Mouse (Mus musculus) macrophage (primary cell): ENCODE measurements around the gene Dusp12. TPM values are rescaled to one million over a fixed set of nuclear protein-coding genes. Genes with fewer than 3 reads are reported as not detected.

ENCODE experiments used
- polyA plus RNA-seq: library from polyadenylated mRNA; stranded (reverse); fragments of 250-400 nt; gene quantifications from 3 replicates; pipeline ENCODE4 v1.2.4, GENCODE M21; 2018; ENCODE audit warnings: inconsistent platforms

Dusp12 gene
- polyA plus RNA-seq, 1 experiment from 2014 or later = 9.6 TPM

Other genes starting within 250 kb of the Dusp12 start
- gene Olfml2b, start 241.0 kb downstream of the Dusp12 start, polyA plus RNA-seq = 0.11 to 2.1 TPM (median 0.33 TPM) in 3 replicates
- 41.4 to 56.5 TPM (median 54.4 TPM) in 3 replicates for gene Atf6, start 17.8 kb downstream of the Dusp12 start, polyA plus RNA-seq
- gene Gm26620, start 475 bp downstream of the Dusp12 start, polyA plus RNA-seq = 0.43 to 0.62 TPM (median 0.55 TPM) in 3 replicates
- gene Fcrlb, start 27.4 kb upstream of the Dusp12 start, polyA plus RNA-seq = 0.47 to 0.68 TPM in 2 of 3 replicates, not detected in the other
- gene Fcrla, start 42.0 kb upstream of the Dusp12 start, polyA plus RNA-seq = 0.26 to 0.79 TPM (median 0.56 TPM) in 3 replicates
- 372 to 843 TPM (median 791 TPM) in 3 replicates for gene Fcgr2b, start 91.0 kb upstream of the Dusp12 start, polyA plus RNA-seq
- gene Fcgr4, start 133.4 kb upstream of the Dusp12 start, polyA plus RNA-seq = 192 to 337 TPM (median 269 TPM) in 3 replicates
- gene Fcgr3, start 179.4 kb upstream of the Dusp12 start, polyA plus RNA-seq = 921 to 1,206 TPM (median 1,155 TPM) in 3 replicates
- 4.2 to 31.6 TPM (median 7.6 TPM) in 3 replicates for gene Cfap126, start 228.4 kb upstream of the Dusp12 start, polyA plus RNA-seq